Mouse (Mus musculus) adipocyte (in vitro differentiated cells): Measurements from ENCODE around the gene Phf20.

Experiments
- DNase-seq: peaks from one replicate; pipeline ENCODE4 v3.0.0-alpha.2; 2016; ENCODE audit warnings: low spot score

The Phf20 gene

DNA sequence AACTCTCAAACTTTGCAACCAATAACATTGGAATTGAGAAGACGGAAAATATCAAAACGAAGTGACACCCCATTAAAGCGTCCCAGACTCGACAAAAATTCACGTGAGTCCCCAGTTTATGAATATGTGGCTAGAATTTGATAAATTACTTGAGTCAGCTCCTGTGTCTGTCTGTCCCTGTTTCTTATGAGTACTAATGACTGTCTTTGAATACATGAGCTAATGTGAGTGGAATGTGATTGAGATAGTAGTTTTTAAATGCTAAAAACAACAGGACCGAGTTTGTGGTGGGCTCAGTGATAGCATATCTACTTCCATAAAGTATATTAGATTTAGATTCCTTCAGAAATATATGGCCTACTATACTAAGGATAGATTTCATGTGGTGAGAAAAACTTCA lies 76.3 kb downstream of the Phf20 start:
- no peak for DNase-seq

DNA sequence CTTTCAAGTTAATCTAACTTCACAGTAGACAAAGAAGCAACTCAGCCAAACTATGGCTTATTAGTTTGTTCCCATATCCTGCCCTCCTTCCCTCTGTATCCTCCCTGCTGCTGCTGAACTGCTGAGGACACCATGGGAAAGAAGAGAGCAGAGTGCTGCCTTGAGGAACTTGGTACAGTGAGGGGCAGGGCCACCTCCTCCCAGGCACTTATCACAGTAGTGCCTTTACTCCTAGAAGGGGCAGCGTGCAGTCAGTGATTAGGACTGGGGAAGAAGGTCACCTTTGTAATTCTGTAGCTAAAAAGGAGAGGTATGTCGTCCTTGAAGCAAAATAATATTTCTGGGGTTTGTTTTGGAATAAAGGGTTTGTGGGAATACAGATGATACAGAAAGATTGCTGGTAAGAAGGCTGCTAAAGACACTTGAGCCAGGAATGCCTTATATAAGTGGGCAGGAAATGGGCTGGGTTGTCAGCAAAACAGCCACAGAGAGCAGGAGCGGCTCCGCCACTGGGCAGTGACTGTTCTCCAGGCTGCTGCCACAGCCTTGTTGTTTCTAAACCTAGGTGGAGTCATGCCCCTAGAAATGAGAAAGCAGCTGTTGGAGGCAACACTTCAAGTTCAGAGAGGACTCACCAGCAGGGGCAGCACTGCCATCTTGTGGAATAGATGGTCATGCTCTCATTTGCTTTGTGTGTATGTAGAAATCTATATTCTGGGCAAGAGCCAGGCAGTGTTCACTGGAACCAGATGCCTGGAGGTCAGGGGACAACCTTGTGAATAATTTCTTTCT lies 82.2 kb downstream of the Phf20 start:
- DNase-seq, result peak; percentile 94

DNA sequence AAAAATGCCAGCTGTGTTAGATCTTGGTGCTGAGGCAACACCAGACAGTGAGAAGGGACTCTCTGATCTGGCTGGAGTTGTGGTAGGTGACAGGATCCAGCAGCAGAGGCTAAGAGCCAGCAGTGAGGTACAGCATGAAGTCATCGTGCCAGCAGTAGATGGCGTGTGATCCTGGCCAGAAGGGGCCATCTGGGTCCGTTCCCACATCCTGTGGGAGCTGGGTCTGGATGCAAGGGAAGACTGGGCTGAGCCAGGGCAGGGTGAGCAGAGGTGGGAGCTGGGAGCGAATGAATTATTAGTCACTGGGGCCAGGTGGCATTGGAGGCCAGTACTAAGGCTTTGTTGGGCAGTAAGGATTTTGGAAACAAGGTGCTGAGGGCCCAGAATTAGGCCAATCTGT lies 85.0 kb downstream of the Phf20 start:
- no peak for DNase-seq

DNA sequence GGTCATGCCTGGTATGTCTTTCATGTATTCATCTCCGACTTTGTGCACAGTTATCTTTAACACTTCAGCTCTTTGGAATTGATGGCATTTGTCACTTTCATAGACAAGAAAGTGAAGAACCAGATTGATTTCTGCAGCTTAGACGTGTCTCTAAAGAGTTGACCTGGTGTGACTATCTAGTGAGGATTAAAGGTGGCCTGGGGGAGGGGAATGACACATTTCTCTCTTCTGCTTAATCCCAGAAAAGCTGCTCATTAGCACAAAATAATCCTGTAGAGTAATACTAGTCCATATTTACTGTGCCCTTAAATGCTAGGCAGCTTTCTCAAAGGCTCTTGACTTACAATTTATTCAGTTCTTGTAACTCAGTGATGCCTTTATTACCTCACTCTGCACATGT lies 88.9 kb downstream of the Phf20 start:
- no peak for DNase-seq

DNA sequence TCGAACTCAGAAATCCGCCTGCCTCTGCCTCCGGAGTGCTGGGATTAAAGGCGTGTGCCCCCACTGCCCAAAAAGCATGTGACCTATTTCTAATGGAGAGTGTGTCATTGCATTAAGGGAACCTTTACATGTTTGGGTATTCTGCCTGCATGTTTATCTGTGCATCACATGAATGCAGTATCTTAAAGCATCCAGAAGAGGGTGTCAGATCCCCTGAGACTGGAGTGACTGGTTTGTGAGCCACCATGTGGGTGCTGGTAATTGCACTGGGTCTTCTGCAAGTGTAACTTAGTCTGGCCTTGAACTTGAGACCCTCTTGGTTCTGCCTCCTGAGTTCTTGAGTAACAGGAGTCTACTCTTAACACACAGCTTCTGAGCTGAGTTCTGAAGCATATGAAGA lies 90.5 kb downstream of the Phf20 start:
- DNase-seq, result no peak

DNA sequence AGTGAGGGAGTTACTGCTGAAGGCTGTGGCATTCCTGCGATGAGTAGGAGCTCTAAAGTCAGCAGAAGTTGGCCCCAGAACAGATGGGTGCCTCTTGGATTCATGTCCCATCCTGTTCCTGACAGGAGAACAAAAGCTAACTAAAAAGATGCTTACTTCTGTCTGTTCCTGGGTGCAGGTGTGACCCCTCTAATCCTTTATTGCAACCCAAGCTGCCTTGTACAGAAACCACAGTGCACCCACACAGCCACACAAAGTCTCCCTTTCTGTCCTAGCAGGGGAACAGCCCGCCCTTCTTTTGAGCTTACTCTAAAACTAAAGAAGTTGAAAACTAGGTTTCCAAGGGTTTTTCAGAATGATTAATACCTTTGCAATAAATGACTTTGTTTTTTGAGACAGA lies 92.0 kb downstream of the Phf20 start:
- no peak for DNase-seq

- DNase-seq, result no peak
Observed at GRCm38 (mm10) chr2:156289552-156290160, 93.4 kb downstream of the Phf20 start.

DNA sequence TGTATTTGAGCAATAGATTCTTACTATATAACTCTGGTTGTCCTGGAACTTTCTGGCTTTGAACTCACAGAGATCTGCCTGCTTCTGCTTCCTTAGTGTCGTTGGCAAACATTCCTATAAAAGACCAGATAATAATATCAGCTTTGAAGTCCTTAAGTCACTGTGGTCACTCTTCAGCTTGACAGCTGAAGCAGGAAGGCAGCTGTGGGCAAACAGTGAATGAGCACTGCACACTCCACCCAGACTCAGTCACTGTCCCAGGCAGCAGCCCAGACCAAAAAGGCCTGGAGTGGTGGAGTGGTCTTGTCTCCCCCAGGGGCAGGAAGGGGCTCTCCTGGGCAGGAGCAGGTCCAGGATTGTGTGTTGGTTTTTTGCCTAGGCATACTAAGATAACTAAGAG lies 95.7 kb downstream of the Phf20 start:
- DNase-seq, result no peak

DNA sequence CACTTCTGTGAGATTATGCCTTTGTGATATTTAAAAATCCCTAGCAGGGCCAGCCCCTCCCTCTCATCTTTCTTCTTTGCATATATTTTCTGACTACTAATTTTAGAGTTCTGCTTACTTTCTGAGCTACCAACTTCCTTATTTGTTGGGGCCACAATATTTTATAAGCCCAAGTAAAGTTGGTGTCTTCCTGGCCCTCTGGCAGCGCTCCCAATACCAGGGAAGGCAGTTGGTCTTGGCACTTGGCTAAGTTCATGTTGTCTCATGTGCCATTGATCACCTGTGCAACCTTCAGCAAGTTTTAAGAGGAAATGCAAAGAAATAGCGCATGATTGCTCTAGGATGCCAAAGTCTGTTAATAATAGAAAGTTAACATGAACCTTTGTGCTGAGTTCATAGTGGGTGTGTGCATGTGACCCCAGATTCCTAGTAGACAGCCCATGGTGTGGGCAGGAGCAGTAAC lies 99.4 kb downstream of the Phf20 start:
- no peak for DNase-seq

DNA sequence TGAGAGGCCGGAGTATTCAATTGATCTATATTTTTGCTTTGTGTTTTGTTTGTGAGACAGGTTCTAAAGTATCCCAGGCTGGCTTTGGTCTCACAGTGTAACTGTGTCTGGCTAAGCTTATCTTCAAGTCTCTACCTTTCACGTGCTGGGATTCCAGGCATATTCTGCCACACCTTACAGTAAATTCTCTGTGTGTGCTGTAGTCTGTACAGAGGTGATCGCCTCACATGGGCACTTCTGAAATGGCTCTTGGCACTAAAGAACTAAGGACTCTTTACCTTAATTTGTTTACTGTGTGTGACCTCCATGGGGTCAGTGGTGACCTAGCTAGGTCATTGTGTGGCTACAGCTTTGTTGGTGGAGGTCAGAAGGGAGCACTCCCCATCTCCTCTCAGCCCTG lies 99.9 kb downstream of the Phf20 start:
- no peak for DNase-seq

DNA sequence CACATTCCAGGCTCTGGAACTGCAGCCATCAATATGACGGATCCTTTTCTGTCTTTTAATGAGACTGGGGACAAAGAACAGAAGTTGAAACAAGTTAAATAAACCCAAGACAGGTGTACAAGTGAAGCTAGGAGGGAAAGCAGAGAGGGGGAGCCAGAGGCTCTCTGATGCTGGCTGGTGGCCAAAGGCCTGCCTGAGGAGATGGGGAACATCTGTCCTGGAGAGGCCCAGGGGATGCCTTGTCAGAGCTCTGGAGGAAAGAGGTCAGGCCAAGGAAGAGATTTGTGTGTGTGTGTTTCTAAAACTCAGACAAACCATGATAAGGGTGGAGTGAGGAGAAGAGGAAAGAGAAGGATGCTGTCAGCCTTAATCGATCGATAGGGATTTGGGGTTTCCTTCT lies 101.4 kb downstream of the Phf20 start:
- peak; percentile 30 for DNase-seq

DNA sequence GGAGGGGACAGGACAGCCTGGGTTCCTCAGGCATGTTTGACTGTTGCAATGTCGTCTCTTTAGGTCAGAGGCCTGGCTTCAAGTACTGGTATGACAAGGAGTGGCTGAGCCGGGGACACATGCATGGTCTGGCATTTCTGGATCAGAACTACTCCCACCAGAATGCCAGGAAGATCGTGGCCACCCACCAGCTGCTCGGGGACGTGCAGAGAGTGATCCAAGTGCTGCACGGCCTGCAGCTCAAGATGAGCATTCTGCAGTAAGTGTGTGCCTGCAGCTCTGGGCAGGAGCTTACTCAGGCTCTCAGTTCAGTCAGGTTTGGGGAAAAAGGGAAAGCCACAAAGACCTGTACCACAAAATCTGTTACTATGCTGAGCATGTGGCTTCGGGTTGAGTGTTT lies 102.2 kb downstream of the Phf20 start:
- no peak for DNase-seq

DNA sequence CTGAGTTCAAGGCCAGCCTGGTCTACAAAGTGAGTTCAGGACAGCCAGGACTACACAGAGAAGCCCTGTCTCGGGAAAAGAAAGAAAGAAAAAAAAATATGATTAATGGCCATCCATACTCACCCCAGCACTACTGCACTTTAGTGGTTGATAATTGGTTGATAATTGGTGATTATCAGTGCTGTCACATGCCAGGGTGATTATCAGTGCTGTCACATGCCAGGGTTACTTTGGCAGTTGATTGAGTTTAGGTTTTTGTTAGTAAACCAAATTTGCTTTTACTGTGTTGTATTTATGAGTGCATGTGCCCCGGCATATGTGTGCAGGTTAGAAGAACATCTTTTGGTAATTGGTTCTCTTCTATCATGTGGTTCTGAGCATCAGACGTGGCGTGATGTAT lies 105.8 kb downstream of the Phf20 start:
- DNase-seq, result no peak

GRCm38 (mm10) chr2:156304351-156304750 lies 108.1 kb downstream of the Phf20 start:
- DNase-seq, result no peak

DNA sequence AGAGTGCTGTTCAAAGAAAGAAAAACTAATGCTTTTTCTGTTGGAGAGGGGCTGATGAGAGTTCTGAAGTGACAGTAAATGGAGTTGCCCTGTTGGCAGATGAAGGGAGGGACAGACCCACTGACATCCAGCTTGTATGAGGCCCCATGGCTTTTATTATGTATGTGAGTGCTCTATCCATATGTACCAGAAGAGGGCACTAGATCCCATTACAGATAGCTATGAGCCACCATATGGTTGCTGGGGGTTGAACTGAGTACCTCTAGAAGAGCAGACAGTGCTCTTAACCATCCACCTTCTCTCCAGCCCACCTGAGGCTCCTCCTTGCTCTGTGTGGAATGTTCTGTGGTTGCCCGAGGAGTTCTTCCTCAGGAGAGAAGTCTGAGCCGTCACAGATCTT lies 109.6 kb downstream of the Phf20 start:
- DNase-seq, result peak; percentile 44

DNA sequence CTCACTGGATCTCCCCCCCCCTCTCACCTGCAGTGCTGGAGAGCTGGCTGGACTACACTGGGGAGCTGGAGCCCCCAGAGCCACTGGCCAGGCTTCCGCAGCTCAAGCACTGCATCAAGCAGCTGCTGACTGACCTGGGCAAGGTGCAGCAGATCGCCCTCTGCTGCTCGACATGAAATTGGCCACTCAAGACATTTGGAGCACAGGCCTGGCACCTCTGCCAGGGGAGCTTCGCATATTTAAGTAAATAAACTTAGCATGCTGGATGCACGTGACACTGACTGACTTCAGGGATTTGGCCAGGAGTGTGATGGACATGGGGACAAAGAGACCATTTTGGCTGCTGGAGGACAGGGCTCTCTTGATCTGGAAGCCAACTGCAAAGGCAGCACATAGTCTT lies 111.0 kb downstream of the Phf20 start:
- peak; percentile 56 for DNase-seq

DNA sequence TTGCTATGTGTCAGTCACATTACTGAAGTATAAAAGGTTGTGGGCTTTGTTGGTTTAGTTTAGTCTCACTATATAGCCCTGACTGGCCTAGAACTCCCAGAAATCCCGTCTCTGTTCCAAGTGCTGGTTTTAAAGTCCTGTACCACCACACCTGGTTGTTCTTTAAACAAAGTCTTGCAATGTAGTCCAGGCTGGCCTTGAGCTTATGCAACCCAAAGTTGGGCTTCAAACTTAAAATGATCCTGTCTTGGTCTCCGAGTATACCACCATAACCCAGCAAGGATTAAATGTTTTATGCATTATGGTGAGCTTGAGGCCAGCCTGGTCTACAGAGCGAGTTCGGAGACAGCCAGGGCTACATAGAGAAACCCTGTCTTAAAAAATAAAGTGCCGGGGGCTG lies 113.7 kb downstream of the Phf20 start:
- DNase-seq, result no peak

DNA sequence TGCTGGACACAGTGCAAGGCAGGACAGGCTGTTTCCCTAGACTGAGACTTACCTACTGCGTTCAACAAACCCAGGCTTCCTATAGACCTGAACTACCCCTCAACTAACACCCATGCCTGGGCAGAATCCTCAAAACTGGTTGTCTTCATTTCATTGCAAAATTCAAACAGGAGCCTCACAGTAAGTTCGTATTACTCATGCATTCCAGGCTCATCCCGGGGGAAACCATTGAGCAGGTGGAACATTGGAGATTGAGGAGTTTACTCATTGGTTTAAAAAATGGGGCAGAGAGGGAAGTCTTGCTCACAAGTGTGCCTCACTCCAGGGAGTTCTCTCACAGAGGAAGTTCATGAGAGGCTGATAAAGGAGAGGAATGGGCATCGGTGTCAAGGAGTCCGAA lies 114.2 kb downstream of the Phf20 start:
- DNase-seq, result no peak

- DNase-seq, result no peak
Observed at GRCm38 (mm10) chr2:156310945-156311344, 114.7 kb downstream of the Phf20 start.

DNA sequence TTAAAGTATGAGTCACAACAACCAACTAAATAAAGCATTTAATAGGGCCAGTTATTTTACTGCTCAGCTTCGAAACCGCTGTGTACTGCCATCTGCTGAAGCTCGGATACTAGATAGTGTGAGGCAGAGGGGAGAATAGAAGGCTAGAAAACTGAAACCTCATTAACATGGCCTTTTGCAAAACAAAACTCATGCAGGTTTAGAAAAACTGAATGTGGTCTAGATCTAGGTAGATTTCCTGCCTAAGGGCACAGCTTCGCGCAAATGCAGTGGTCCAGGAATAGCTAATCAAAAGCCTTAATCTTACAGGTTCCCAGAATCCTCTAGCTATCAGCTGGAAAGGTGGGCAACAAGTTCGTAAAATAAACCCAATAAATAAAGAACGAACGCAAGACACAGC lies 115.2 kb downstream of the Phf20 start:
- DNase-seq, result no peak

GRCm38 (mm10) chr2:156311841-156312291 lies 115.6 kb downstream of the Phf20 start:
- peak; percentile 65 for DNase-seq

DNA sequence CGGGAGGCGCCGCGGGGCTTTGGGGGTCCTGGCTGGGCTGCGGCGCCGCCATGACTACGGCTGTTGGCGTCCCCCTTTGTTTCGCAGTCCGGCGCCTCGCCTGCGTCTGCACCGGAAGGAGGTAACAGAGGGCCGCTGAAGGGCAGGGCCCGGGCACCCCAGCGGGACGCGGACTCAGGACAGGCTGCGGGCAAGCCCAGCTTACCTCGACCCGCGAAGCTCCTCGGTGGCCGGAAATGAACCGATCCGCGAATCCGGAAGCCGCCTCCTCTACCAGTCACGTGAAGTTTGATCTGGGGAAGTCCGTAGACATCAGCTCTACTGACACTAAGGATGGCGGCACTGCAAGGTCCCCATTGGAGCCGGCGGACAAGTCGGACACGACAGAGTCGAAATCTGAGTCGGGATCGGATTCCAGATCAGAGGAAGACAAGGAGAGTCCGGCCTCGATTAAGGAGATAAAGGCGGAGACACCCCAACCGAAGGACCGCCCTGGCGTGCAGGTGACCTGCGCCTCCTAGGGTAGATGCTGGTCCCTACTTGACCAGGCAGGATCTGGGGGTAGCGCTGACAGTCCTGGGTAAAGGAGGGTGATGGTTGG lies 116.1 kb downstream of the Phf20 start, which contains the start of the genes Cnbd2 and Scand1:
Gene Cnbd2 (plus strand): TSS at position 3 of the 601 bp plus-strand sequence.
Gene Scand1 (minus strand): TSS at position 408 of the 601 bp plus-strand sequence.
- DNase-seq, result peak; percentile 89

GRCm38 (mm10) chr2:156313153-156313552 lies 116.9 kb downstream of the Phf20 start:
- no peak for DNase-seq
